Mouse (Mus musculus) cerebellum, adult (tissue): Measurements from ENCODE around the gene Atg4a.

Experiments
- ATAC-seq: cut with Nextera tagmentation; 2 replicates; pipeline ENCODE4 v1.9.2; 2017; ENCODE audit warnings: mild to moderate bottlenecking, moderate library complexity, mixed read lengths; ENCODE audit not compliant: insufficient number of reproducible peaks, low FRiP score, low TSS enrichment

Atg4a gene

DNA sequence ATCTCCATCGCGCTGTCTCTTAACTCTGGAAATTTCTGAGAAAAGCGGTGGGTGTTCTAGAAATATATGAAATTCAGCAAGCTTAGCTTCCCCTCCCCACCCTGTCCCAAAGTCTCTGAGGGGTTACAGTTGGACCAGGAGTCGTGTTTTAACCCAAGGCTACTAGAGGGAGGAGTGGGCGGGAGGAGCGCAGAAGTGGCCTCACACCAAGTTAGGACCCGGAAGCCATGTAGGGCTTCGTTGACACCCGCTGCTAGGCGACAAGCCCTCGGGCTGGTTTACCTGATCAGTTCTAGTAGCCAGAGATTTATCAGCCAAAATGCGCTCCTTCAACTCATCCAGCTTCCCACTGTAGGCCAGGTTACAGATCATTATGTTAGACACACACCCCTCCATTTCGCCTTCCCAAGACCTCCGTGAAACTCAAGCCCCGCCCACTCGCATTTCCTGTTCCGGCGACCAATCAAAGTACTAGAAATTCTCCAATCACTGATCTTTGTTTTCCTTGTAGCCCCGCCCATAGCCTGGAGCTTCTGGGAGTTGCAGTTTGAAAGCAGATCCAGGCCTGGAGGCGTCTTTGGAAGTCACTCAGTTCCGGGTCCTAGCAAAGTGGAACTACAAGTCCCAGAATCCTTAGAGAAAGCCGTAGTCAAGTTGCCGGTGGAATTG, at the start of gene Atg4a, which contains the start of gene Psmd10:
TSS of gene Atg4a (plus strand) at position 636 of the 669 bp plus-strand sequence.
TSS of gene Psmd10 (minus strand) at position 457 of the 669 bp plus-strand sequence.
- ATAC-seq: peak; percentile 99

DNA sequence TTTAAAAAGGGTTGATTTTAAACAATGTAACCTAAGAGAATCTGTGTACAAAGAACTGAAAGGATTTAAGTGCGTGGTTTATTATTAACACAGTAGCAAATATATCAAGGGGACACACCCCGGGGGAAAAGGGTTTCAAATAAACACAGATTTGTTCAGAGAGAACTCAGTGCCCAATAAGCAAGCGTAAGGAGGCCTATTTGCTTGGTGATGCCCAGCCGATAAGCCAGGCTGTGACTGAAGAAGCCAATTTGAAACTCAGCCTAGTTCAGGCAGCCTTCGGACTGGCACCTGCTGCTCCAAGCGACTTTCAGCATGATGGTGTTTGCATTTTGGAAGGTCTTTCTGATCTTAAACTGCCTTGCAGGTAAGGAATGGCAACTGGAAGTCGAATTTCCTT, 49.3 kb upstream of the Atg4a start, which contains the start of gene Vsig1:
TSS of gene Vsig1 (plus strand) at position 249 of the 400 bp plus-strand sequence.
- no peak for ATAC-seq

DNA sequence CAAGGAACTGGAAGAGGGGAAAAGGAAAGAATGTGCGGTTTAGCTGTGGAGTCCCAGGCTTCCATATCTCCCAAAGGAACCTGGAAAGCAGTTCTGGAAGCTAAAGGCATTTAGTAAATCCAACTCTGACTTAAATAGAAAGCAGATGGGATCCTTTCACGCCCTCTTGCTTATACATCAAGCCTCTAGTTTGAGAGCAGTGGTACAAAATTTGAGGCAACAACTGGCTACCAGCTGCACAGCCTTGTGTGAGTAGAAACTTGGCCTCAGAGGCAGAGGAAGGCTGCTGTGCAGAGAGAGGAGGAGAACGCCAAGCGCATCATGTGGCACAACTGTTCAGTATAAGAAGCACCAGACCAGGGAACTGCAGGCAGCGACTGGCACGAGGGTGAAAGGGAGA, 35.4 kb upstream of the Atg4a start:
- no peak for ATAC-seq

DNA sequence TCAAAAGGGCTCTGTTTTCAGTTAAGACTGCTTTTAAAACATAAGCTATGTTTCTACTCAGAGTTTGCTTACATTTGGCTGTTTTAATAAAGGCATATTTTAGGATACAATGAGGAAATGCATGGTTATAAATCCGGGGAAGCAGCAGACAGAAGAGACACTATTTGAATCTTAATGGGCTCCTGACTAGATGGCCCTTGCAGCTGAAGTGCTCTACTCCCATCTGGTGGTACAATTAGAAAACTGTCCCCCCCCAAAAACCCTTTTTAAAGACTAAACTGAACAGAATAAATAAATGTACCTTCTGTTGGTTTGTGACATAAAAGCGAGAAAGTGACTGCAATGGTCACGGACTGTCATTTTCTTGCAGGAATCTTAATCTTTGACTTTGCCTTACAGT, 24.6 kb upstream of the Atg4a start:
- ATAC-seq: no peak

DNA sequence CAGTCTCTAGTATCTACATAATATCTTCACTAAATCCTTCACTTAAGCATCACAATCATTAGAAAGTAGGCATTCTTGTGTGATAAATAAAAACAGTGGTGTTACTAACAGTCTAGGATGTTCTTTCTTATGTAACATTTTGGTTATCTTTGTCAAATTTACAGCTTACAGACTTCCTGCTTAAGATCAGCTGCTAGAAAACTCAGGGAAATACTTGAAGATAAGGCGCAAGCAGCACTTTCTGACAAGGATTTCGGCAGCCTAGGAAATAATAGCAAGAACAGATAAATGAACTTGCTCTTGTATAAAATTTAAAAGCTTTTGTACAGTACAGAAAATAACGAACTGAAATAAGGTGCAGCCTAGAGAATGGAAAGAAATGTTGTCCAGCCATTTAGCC, 23.4 kb upstream of the Atg4a start:
- no peak for ATAC-seq

DNA sequence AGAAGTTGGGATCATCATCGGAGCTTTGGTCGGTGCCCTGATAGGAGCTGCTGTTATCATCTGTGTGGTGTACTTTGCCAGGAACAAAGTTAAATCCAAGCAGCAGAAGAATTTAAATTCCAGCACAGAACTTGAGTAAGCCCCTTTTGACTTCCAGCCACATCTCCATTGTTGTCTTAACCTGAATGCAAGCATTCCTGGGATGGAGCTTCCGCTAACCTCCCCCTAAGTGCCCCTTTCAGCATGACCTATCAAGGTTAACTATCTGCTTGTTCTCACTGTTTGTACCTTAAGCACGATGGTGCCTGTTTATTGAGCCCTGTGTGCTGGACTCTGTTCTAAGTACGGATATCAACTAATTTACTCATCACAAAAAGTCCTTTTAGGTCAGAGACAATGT, 20.4 kb upstream of the Atg4a start:
- ATAC-seq: no peak

DNA sequence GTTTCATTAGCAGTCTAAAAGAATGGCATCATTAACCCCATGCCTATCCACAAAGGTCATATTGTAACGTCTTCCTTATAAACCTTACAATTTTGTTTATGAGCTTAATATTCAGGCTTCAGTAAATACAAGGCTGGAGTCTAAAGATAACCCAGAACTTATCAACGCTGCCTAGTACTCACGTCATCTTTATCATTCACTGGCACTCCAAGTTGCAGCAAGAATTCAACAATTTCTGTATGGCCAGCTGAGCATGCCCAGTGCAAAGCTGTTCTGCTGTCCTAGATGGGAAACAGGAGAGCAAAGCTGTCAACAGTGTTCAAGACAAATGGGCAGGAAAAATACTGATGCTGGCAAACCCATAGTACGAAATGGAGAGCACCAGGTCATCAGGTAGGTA, 3.1 kb upstream of the Atg4a start:
- ATAC-seq: no peak

DNA sequence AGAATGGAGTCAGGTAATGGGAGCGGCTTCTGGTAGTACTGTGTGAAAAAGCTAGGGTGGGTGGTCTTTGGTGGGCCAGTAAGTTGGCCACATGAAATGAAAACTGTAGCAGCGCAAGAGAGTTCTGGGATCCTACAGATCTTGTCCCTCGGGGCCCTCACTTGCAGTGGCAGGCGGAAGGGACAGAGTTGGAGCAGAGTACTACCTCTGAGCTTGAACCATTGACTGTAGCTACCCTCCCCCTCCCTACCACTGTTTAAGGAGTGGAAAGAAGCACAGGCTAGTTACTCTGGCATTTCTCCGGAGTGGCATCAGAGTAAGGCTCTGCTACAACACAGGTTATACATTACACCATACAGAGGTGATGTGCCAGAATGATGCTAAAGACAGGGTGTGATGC, 252 bp downstream of the Atg4a start:
- peak; percentile 80 for ATAC-seq

DNA sequence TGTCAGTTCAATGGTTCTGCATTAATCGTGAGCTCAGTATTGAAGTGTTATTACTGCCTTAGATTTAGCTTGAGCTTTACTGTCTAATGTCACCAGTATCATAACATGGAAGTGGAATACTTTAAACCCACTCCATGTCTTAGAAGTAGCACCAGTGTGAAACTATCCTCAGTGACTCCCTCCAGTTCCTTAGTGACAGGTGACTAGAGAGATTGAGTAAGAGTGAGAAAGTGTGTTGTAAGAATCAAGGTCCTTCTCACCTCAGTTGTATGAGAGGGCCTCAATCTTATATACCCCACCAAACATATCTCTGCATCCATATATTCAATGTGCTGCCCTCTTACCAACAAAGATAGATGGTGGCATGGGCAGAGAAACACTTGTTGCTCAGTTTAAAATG, 22.2 kb downstream of the Atg4a start:
- no peak for ATAC-seq

DNA sequence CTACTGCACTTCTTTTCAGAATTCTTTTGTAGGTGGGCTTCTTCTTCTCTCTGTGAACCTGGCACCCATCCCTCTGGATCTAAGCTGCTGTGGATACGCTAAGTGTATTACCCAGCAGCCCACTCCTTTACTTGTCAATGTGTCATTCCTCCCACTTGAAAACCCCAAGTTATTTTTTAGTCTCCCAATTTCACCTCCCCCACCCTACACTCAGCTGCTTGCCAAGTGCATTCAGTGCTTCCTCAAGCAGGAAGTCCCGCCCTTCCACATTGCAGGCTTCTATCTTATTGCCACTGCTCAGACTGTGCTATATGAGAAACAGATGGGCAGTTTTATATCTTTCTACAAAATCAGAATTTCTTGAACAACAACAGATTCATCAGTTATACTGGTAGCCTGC, 22.8 kb downstream of the Atg4a start:
- no peak for ATAC-seq

DNA sequence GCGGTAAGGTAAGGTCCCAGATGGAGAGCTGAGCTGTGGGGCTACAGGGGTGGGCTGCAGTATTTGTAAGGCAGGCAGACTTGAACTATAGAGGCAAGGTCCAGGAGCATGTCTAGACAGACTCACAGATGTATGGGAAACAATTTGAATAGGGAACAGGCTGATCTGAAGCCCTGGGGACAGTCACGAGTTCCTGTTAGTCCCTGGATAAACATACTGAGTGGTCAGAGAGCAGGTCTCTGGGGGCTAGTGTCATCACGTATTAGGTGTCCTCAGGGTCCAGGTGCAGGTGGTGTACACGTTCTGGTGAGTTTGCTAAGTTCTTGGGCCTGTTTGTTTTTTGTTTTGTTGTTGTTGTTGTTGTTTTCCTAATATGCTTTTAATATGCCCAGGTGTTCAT, 23.5 kb downstream of the Atg4a start:
- no peak for ATAC-seq

DNA sequence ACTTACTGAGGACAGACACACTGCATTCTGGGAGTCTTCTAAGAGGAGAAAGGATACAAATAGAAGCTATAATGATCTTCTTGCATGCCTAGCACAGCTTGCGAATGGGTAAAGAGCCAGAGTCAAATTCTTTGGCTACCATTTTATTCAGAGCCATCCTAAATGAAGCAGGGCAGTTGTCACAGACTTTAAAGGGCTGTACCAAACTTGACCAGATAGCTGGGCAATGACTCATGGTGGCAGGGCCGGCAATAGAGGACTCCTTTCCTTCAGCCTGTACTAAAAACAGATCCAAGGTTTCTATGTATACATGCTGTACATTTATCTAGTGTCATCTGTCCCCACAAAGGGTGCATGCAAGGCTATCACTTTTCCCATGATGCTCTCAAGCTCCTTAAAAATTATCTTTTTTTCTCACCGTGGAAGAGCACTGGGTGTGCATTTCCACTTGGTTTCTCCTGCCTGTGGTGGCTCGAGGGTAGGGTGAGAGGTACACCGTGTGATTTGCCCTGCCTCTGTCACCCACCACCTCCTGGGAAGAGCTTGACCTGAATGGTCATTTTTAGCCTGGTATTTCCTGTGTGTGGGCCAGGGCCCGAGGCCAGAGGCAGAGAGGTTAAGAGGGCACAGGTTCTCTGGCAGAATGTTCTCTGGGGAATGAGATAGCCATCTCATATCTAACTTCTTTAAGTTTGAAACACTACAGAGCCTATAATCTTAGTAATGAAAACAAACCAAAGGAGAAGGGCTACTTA, 26.7 kb downstream of the Atg4a start:
- ATAC-seq: no peak

DNA sequence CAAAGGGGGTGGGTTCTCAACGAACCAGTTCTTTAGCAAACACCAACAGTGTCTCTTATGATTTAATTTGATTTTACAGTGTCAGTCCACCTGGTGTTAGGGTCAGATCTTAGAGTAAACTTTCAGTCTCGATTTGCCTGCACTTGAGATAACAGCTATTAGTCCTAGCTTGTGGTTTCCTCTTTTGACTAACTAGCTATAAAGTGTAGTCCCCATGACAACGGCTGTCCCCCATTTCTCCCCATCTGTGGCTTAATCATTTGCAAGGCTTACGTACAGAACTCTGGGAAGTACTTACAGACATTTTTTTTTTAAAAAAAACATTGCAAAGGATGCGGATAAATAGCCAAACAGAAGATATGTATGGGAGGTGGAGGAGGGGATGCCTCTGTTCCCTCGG, 28.1 kb downstream of the Atg4a start:
- no peak for ATAC-seq

DNA sequence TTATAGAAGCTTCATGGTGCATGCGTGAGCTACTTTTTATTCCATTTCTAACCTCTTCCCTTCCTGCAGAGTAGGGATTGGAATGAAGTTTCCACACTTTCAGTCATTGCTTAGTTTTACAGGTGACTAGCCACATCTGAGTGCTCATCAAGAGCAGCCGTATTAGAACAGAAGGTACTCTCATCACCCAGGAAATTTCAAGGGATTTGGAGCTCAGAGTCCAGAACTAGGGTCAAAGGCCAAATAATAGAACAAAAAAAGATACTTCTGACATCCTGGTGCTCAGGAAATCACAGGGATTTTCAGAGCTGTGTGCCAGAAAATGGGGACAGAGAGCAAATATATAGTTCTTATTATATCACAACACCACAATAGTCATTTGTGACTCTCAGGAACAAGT, 28.5 kb downstream of the Atg4a start:
- ATAC-seq: no peak

DNA sequence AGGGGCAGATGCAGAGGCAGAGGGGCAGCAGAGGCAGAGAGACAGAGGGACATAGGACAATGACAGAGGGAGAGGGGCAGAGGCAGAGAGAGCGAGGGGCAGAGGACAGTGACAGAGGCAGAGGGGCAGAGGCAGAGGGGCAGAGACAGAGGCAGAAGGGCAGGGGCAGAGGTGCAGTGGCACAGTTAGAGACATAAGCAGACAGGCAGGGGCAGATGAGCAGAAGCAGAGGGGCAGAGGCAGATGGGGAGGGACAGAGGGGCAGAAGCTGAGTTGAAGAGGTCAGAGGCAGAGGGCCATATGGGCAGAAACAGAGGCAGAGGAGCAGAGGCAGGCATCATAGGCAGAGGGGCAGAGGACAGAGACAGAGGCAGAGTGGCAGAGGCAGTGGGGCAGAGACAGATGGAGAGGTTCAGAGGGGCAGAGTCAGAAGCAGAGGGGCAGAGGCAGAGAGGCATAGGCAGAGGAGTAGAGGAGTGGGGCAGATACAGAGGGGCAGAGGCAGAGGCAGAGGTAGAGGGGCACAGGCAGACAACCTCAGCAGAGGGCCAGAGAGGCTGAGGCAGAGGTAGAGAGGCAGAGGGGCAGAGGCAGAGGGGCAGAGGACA, 40.3 kb downstream of the Atg4a start:
- peak; percentile 58; the same call in 1 of the 2 replicates for ATAC-seq

DNA sequence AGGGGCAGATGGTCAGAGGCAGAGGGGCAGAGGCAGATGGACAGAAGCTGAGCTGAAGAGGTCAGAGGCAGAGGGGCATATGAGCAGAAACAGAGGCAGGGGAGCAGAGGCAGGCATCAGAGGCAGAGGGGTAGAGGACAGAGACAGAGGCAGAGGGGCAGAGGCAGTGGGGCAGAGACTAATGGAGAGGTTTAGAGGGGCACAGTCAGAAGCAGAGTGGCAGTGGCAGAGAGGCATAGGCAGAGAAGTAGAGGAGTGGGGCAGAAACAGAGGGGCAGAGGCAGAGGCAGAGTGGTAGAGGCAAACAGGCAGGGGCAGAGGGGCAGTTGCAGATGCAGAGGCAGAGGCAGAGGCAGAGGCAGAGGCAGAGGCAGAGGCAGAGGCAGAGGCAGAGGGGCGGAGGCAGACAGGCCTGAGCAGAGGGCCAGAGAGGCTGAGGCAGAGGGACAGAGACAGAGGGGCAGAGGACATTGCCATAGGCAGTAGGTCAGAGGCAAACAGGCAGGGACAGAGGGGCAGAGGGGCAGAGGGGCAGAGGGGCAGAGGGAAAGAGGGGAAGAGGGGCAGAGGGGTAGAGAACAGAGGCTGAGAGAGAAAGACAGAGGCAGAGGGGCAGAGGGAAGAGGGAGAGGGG, 41.3 kb downstream of the Atg4a start:
- ATAC-seq: no peak

DNA sequence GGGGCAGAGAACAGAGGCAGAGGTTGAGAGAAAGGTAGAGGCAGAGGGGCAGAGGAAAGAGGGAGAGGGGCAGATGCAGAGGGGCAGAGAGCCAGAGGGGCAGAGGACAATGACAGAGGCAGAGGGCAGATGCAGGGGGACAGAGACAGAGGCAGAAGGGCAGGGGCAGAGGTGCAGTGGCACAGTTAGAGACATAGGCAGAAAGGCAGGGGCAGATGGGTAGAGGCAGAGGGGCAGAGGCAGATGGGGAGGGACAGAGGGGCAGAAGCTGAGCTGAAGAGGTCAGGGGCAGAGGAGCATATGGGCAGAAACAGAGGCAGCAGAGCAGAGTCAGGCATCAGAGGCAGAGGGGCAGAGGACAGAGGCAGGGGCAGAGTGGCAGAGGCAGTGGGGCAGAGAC, 42.2 kb downstream of the Atg4a start:
- no peak for ATAC-seq

DNA sequence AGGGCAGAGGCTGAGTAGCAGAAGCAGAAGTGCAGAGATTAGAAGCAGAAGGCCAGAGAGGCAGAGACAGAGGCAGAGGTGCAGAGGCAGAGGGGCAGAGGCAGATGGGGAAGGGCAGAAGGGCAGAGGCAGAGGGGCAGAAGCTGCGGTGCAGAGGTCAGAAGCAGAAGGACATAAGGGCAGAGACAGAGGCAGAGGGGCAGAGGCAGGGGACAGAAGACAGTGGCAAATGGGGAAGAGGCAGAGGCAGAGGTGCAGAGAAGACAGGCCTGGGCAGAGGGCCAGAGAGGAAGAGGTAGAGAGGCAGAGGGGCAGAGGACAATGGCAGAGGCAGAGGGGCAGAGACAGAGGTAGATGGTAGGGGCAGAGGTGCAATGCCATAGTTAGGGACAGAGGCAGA, 193.0 kb downstream of the Atg4a start:
- ATAC-seq: peak; percentile 34; the same call in 1 of the 2 replicates

DNA sequence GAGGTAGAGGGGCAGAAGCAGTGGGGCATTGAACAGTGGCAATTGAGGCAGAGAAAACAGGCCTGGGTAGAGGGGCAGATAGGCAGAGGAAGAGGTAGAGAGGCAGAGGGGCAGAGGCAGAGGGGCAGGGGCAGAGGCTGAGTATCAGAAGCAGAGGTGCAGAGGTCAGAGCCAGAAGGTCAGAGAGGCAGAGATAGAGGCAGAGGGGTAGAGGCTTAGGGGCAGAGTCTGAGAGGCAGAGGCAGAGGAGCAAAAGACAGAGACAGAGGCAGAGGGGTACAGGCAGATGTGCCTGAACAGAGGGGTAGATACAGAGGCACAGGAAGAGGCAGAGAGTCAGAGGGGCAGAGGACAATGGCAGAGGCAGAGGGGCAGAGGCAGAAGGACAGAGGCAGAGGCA, 193.6 kb downstream of the Atg4a start:
- peak; percentile 69; the same call in 1 of the 2 replicates for ATAC-seq

DNA sequence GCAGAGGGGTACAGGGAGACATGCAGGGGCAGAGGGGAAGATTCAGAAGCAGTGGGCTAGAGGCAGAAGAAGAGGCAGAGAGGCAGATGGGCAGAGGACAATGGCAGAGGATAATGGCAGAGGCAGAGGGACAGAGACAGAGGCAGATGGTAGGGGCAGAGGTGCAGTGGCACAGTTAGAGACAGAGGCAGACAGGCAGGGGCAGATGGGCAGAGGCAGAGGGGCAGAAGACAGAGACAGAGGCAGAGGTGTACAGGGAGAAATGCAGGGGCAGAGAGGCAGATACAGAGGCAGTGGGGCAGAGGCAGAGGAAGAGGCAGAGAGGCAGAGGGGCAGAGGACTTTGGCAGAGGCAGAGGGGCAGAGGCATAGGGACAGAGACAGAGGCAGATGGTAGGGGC, 194.5 kb downstream of the Atg4a start:
- peak; percentile 54; the same call in 1 of the 2 replicates for ATAC-seq

DNA sequence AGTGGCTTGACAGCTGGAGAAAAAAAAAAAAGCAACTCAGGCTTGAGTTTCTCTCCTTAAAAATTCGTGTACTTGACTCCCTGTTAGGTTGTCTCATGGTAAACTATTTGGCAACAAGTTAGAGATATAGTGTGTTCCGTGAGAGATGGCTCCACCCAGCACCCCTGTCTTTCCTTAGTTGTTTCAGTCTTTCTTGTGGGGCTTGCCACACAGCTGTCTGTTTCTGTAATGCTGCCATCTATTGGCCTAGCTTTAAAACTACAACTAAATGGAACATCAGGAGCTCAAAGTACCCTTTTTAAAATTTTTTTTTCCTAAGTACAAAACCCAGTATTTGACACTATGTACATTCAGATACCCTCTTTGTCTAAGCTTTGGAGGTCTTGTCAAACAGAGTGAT, 200.0 kb downstream of the Atg4a start:
- ATAC-seq: no peak; the same call in 1 of the 2 replicates
